Mouse (Mus musculus) adipose tissue, adult 10 weeks (tissue): ENCODE results near the gene Tmem248. TPM values are rescaled to one million over a fixed set of nuclear protein-coding genes. Genes with fewer than 3 reads are reported as not detected.

Experiments used
- polyA plus RNA-seq: library from polyadenylated mRNA; stranded (reverse); fragments of 350-450 nt; fragmentation: Illumina TruSeq; extraction: RNeasy Lipid Tissue Mini Kit (QIAGEN cat#74804); gene quantifications from one replicate; pipeline ENCODE4 v1.2.3, GENCODE M21; 2014; ENCODE audit warnings: low read depth, low replicate concordance

The Tmem248 gene
- 43.4 TPM for polyA plus RNA-seq

DNA sequence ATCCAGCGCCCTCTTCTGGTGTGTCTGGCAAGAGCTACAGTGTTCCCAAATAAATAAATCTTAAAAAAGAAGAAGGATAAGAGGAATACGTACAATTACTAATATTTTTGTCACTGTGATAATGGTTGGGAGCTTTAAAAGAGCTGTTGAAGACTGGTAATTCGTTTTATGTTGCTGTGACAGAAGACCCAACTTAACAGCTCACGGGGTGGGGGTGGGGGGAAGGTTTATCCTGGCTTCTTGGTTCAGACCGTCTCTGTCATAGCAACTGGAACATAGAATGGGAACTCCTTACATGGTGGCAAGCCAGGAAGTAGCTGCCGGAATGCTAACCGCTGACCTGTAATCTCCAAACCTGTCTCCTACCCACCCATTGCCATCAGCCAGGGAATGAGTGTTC, at the start of gene Tmem248:
Gene Tmem248 (plus strand): TSS at position 301 of the 400 bp plus-strand sequence.

GRCm38 (mm10) chr5:130171423-130171954, 45.4 kb upstream of the Tmem248 start, which contains the start of gene Rabgef1:
Rabgef1 (plus strand) TSS chr5:130171798.

DNA sequence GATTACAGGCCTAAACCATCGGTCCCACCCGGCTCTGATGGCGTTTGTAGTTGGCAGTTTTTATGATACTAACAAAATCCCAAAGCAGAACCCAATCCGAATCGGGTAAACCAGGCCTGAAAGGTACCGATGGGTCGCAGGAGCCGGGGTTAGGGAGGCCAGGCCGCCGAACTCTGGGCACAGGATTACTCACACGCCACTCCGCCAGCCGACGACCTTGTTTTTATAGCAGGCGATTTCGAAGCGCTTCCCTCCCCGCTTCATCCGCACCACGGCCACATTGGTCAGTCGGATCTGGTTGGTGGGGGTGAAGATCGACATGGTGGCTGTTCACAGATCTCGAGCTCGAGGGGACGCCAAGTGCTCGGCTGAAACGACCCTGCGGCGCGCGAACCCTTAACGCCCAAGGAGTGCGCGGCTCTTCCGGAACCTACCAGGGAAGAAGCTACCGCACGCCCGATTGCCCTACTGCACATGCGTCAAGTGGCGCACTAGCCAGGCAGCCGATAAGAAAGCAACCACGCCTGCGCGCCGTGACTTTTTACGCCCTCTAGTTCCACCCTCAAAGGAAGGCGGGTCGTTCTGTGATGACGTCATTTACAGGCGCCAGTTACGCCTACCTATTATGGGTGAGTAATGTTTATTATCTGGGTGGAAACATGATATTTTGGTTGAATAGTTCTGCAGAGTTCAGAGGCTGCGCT, 38.3 kb downstream of the Tmem248 start, which contains the start of the genes Sbds and Tyw1:
Gene Sbds (minus strand): TSS at position 514 of the 704 bp plus-strand sequence.
Gene Tyw1 (plus strand): TSS at position 603 of the 704 bp plus-strand sequence.

Other genes starting within 250 kb of the Tmem248 start
- 51.7 TPM for gene Gusb, start 214.0 kb upstream of the Tmem248 start, polyA plus RNA-seq
- 76.8 TPM for gene Asl, start 187.8 kb upstream of the Tmem248 start, polyA plus RNA-seq
- gene Crcp, start 187.8 kb upstream of the Tmem248 start, polyA plus RNA-seq = 30.6 TPM
- gene Tpst1, start 143.8 kb upstream of the Tmem248 start, polyA plus RNA-seq = 34.7 TPM
- 5.0 TPM for gene Kctd7, start 72.2 kb upstream of the Tmem248 start, polyA plus RNA-seq
- 31.3 TPM for gene Rabgef1, start 45.3 kb upstream of the Tmem248 start, polyA plus RNA-seq
- 92.8 TPM for gene Sbds, start 38.4 kb downstream of the Tmem248 start, polyA plus RNA-seq
- 15.6 TPM for gene Tyw1, start 38.5 kb downstream of the Tmem248 start, polyA plus RNA-seq
- not detected for gene Caln1, start 152.4 kb downstream of the Tmem248 start, polyA plus RNA-seq
- not detected for gene A330070K13Rik, start 167.6 kb downstream of the Tmem248 start, polyA plus RNA-seq